Comparison of ENCODE assay signal across 43 mouse cellular contexts in the genomic region with DNA sequence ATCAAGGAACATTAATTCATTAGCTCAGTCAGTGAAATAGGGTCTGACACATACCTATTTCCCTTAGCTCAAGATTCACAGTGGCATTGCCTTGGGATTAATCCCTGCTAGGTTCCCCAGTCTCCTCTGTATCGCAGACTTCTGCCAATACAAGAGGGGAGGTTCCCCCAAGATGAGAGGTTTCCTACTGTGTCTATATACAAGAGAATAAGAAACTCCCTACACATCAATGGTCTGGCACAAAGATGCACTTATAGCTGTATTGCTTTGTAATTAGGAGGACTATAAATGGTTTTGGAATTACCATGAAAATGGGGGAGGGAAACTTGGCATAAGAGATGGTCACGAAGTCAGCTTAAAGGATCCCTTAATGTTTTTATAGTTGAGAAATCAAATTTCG. TPM values are rescaled to one million over a fixed set of nuclear protein-coding genes. Genes with fewer than 3 reads are reported as not detected.
"Had no signal": no experiment of that assay in that cellular context is flagged by ENCODE, and none has a peak within 500 bp of the region (broad histone marks: within the 10 kb centered on the region; RNA-seq: fewer than 3 reads in every experiment).

No protein-coding gene starts in this region.

- H3K9me3 ChIP-seq: heart, embryonic 10.5 days; heart, embryonic 12.5 days; hindbrain, embryonic 13.5 days; hindbrain, embryonic 15.5 days; kidney, embryonic 15.5 days; limb, embryonic 13.5 days; limb, embryonic 15.5 days; liver, embryonic 12.5 days had no signal

- H3K27me3 ChIP-seq: heart, embryonic 12.5 days; hindbrain, embryonic 13.5 days; hindbrain, embryonic 15.5 days; kidney, embryonic 15.5 days; limb, embryonic 13.5 days; limb, embryonic 15.5 days; liver, embryonic 12.5 days had no signal

- H3K4me2 ChIP-seq: heart, embryonic 12.5 days; hindbrain, embryonic 13.5 days; hindbrain, embryonic 15.5 days; kidney, embryonic 15.5 days; limb, embryonic 13.5 days; limb, embryonic 15.5 days; liver, embryonic 12.5 days had no signal

- H3K27ac ChIP-seq: heart, embryonic 10.5 days; hindbrain, embryonic 13.5 days; hindbrain, embryonic 15.5 days; hindbrain, postnatal 0 days; kidney, embryonic 15.5 days; kidney, postnatal 0 days; limb, embryonic 13.5 days; limb, embryonic 15.5 days; liver, embryonic 12.5 days; liver, embryonic 14.5 days had no signal

- H3K9ac ChIP-seq: heart, embryonic 12.5 days; hindbrain, embryonic 13.5 days; hindbrain, embryonic 15.5 days; kidney, embryonic 15.5 days; limb, embryonic 13.5 days; limb, embryonic 15.5 days; liver, embryonic 12.5 days; liver, embryonic 14.5 days had no signal

- H3K4me3 ChIP-seq: heart, embryonic 10.5 days; heart, embryonic 12.5 days; hindbrain, embryonic 13.5 days; hindbrain, embryonic 15.5 days; kidney, embryonic 15.5 days; limb, embryonic 13.5 days; limb, embryonic 15.5 days; liver, embryonic 12.5 days had no signal

- H3K4me1 ChIP-seq: heart, embryonic 10.5 days; heart, embryonic 12.5 days; hindbrain, embryonic 15.5 days; kidney, embryonic 15.5 days; limb, embryonic 13.5 days; limb, embryonic 15.5 days; liver, embryonic 12.5 days had no signal

- H3K36me3 ChIP-seq: heart, embryonic 10.5 days; heart, embryonic 12.5 days; hindbrain, embryonic 13.5 days; hindbrain, embryonic 15.5 days; kidney, embryonic 15.5 days; limb, embryonic 13.5 days; limb, embryonic 15.5 days; liver, embryonic 12.5 days had no signal

- ATAC-seq: hindbrain, postnatal 0 days; intestine, embryonic 16.5 days; liver, embryonic 12.5 days had no signal

- DNase-seq: gastrocnemius, postnatal 14 days; gastrocnemius, postnatal 36 days; heart, adult 11 months; heart, postnatal 10 days; kidney, adult 11 months; kidney, adult 2 months; kidney, adult 9 months; kidney, postnatal 14 days; kidney, postnatal 36 days; layer of hippocampus, adult 9-11 months; layer of hippocampus, postnatal 36 days; left cerebral cortex, postnatal 4 days had no signal

RNA-seq across cellular contexts. Expression of gene Mroh2b, which starts 3.6 kb away (rescaled TPM):
- total RNA-seq: gastrocnemius, adult 8-10 months; gastrocnemius, postnatal 14 days; gastrocnemius, postnatal 36 days; heart, adult 8-10 months; heart, postnatal 10 days; heart, postnatal 25 days; hematopoietic stem cell, adult 5-6 weeks; hindbrain, postnatal 0 days; layer of hippocampus, adult 18-20 months; layer of hippocampus, adult 8-10 months; layer of hippocampus, postnatal 14 days; layer of hippocampus, postnatal 36 days; left cerebral cortex, adult 18-20 months; left cerebral cortex, adult 8-10 months; left cerebral cortex, postnatal 10 days; left cerebral cortex, postnatal 25 days; liver, adult 2 months had no signal
- polyA plus RNA-seq: heart, embryonic 10.5 days; heart, embryonic 12.5 days; heart, embryonic 14.5 days; heart, embryonic 16.5 days; hindbrain, embryonic 11.5 days; hindbrain, embryonic 13.5 days; hindbrain, embryonic 15.5 days; hindbrain, postnatal 0 days; intestine, embryonic 14.5 days; intestine, embryonic 16.5 days; kidney, embryonic 15.5 days; kidney, postnatal 0 days; large intestine, adult 2 months; limb, embryonic 11.5 days; limb, embryonic 13.5 days; limb, embryonic 15.5 days; liver, adult 2 months; liver, embryonic 12.5 days; liver, embryonic 14.5 days; liver, embryonic 16.5 days had no signal
